Mouse (Mus musculus): ENCODE data around the gene Kcnk4.

DNA sequence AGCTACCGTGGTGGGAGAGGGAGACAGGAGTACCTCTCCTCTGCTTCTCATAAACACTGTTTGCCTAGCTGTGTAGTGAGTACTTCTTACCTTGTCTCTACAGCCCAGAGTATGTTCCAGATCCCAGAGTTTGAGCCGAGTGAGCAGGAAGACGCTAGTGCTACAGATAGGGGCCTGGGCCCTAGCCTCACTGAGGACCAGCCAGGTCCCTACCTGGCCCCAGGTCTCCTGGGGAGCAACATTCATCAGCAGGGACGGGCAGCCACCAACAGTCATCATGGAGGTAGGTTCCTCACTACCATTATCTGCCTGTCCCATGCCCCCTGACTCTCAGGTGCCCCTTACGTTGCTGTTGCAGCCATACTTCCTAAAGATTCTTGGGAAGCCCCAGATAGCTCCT lies 8.4 kb upstream of the Kcnk4 start:
- TF ChIP-seq MAX (IDR thresholded peaks at IDR 0.05; ENCODE audit: low read length) = no peak; the same call in 1 of the 2 replicates
- no peak for TF ChIP-seq MYC (IDR thresholded peaks at IDR 0.05; ENCODE audit: low read depth, low read length)
- no peak for TF ChIP-seq POLR2A (IDR thresholded peaks at IDR 0.05; ENCODE audit: low read depth, low read length)
- TF ChIP-seq MAFK (IDR thresholded peaks at IDR 0.05; ENCODE audit: insufficient replicate concordance, low read length) = no peak
- TF ChIP-seq CTCF (conservative IDR thresholded peaks at IDR 0.05 in 1 of 2, IDR thresholded peaks at IDR 0.05 in 1 of 2; ENCODE audit: low read depth in 2 of 2, low read length in 2 of 2) = no peak
- TF ChIP-seq GABPA (IDR thresholded peaks at IDR 0.05; ENCODE audit: insufficient replicate concordance, low read depth, low read length) = no peak
- TF ChIP-seq JUND (conservative IDR thresholded peaks at IDR 0.05; ENCODE audit: low read depth, low read length) = no peak
- TF ChIP-seq HCFC1 (IDR thresholded peaks at IDR 0.05; ENCODE audit: low read depth, low read length) = no peak
- no peak for TF ChIP-seq ZC3H11A (IDR thresholded peaks at IDR 0.05; ENCODE audit: low read depth, low read length)

All from CH12.LX (cell line).